Mouse (Mus musculus) adrenal gland, adult 8-10 months (tissue): ENCODE data around the gene Gabbr2. TPM values are rescaled to one million over a fixed set of nuclear protein-coding genes. Genes with fewer than 3 reads are reported as not detected.

Experiments
- DNase-seq: peaks from one replicate; pipeline ENCODE4 v3.0.0; 2022
- total RNA-seq, 4 experiments: library from RNA; stranded (reverse); gene quantifications; 2 replicates each; pipeline ENCODE4 v1.2.4; 2022

Gabbr2 gene
- total RNA-seq, 4 experiments from 2014 or later, result 0.31 to 0.52 (median 0.39) TPM

GRCm38 (mm10) chr4:46915476-46915875, 76.2 kb downstream of the Gabbr2 start:
- no peak for DNase-seq

- DNase-seq, result no peak
Measured at GRCm38 (mm10) chr4:46914606-46915005, 77.1 kb downstream of the Gabbr2 start.

- DNase-seq, result no peak
Measured at GRCm38 (mm10) chr4:46906036-46906691, 85.5 kb downstream of the Gabbr2 start.

GRCm38 (mm10) chr4:46905152-46905551, 86.5 kb downstream of the Gabbr2 start:
- DNase-seq, result no peak

- DNase-seq, result no peak
Measured at GRCm38 (mm10) chr4:46904129-46904528, 87.5 kb downstream of the Gabbr2 start.

- DNase-seq, result no peak
Measured at GRCm38 (mm10) chr4:46898546-46898945, 93.1 kb downstream of the Gabbr2 start.

GRCm38 (mm10) chr4:46897634-46898399, 93.9 kb downstream of the Gabbr2 start:
- DNase-seq, result no peak

- DNase-seq, result no peak
Measured at GRCm38 (mm10) chr4:46894144-46894543, 97.5 kb downstream of the Gabbr2 start.

- DNase-seq, result no peak
Measured at GRCm38 (mm10) chr4:46889175-46889574, 102.5 kb downstream of the Gabbr2 start.

GRCm38 (mm10) chr4:46885627-46886383, 105.9 kb downstream of the Gabbr2 start:
- DNase-seq, result no peak

- no peak for DNase-seq
Measured at GRCm38 (mm10) chr4:46884132-46884531, 107.5 kb downstream of the Gabbr2 start.

GRCm38 (mm10) chr4:46883546-46883945, 108.1 kb downstream of the Gabbr2 start:
- DNase-seq, result no peak

GRCm38 (mm10) chr4:46883047-46883446, 108.6 kb downstream of the Gabbr2 start:
- no peak for DNase-seq

GRCm38 (mm10) chr4:46881271-46881670, 110.4 kb downstream of the Gabbr2 start:
- DNase-seq, result no peak

- no peak for DNase-seq
Measured at GRCm38 (mm10) chr4:46879943-46880342, 111.7 kb downstream of the Gabbr2 start.

GRCm38 (mm10) chr4:46872750-46873149, 118.9 kb downstream of the Gabbr2 start:
- no peak for DNase-seq

- peak; percentile 18 for DNase-seq
Measured at GRCm38 (mm10) chr4:46870157-46870556, 121.5 kb downstream of the Gabbr2 start.

GRCm38 (mm10) chr4:46869380-46869779, 122.3 kb downstream of the Gabbr2 start:
- no peak for DNase-seq

- no peak for DNase-seq
Measured at GRCm38 (mm10) chr4:46868921-46869320, 122.8 kb downstream of the Gabbr2 start.

GRCm38 (mm10) chr4:46868181-46868580, 123.5 kb downstream of the Gabbr2 start:
- no peak for DNase-seq

- DNase-seq, result no peak
Measured at GRCm38 (mm10) chr4:46867779-46868178, 123.9 kb downstream of the Gabbr2 start.

- no peak for DNase-seq
Measured at GRCm38 (mm10) chr4:46866070-46866469, 125.6 kb downstream of the Gabbr2 start.

GRCm38 (mm10) chr4:46863721-46864120, 128.0 kb downstream of the Gabbr2 start:
- no peak for DNase-seq
